Mouse (Mus musculus): ENCODE data around the gene Pdcd4. TPM values are rescaled to one million over a fixed set of nuclear protein-coding genes. Genes with fewer than 3 reads are reported as not detected.

Pdcd4 gene
- total RNA-seq (2023), result 54.6 and 60.3 TPM in 2 replicates

GRCm38 (mm10) chr19:53892061-53892460 lies at the start of gene Pdcd4:
Pdcd4 (plus strand) TSS chr19:53892231.

GRCm38 (mm10) chr19:53943802-53944785 lies 52.1 kb downstream of the Pdcd4 start, which contains the start of the genes Shoc2 and Bbip1:
Shoc2 (plus strand) TSS chr19:53944306.
Bbip1 (minus strand) TSS chr19:53944627.

Other genes with a start within 250 kb of the Pdcd4 start
- not detected in 2 replicates for gene Rbm20, start 214.9 kb upstream of the Pdcd4 start, total RNA-seq (2023)
- gene Shoc2, start 52.1 kb downstream of the Pdcd4 start, total RNA-seq (2023), result 62.7 and 65.2 TPM in 2 replicates
- 53.6 and 54.8 TPM in 2 replicates for gene Bbip1, start 52.4 kb downstream of the Pdcd4 start, total RNA-seq (2023)
- gene Adra2a, start 151.9 kb downstream of the Pdcd4 start, total RNA-seq (2023), result 0.13 and 0.18 TPM in 2 replicates